Mouse (Mus musculus) liver, embryonic 14.5 days (tissue): ENCODE measurements around the gene Klc1.

ENCODE experiments used
- CTCF ChIP-seq: IDR thresholded peaks from 2 replicates; pipeline ENCODE4 v1.5.1; 2016; ENCODE audit warnings: antibody characterized with exemption, low read depth, control low read depth
- EP300 ChIP-seq: IDR thresholded peaks from 2 replicates; pipeline ENCODE4 v1.6.1; 2016; ENCODE audit warnings: antibody characterized with exemption, low read depth

- TF ChIP-seq CTCF: peak; percentile 72
- TF ChIP-seq EP300: no peak
Measured at GRCm38 (mm10) chr12:111722654-111723053, 36.0 kb upstream of the Klc1 start.
